Mouse (Mus musculus) gastrocnemius, postnatal 14 days (tissue): ENCODE results near the gene Kcnip4. TPM values are rescaled to one million over a fixed set of nuclear protein-coding genes. Genes with fewer than 3 reads are reported as not detected.

ENCODE experiments used
- DNase-seq: peaks from one replicate; pipeline ENCODE4 v3.0.0; 2021; ENCODE audit warnings: mixed read lengths
- intact Hi-C: fragments of 180-260 bp; cut with DNase I; formaldehyde crosslinking; loops from one replicate; pipeline ENCODE4 v1.15.1; 2025; ENCODE audit warnings: low total_unique reads
- total RNA-seq, 2 experiments: library from RNA; stranded (reverse); gene quantifications; 2 replicates each; pipeline ENCODE4 v1.2.3; 2021

Gene Kcnip4
- total RNA-seq, 2 experiments from 2014 or later = 0.27 to 0.31 TPM

- no peak for DNase-seq
- intact Hi-C loops = no loop called here
These were observed 864.7 kb downstream of the Kcnip4 start for GRCm38 (mm10) chr5:48659975-48660374.

GRCm38 (mm10) chr5:48650496-48650895, 874.2 kb downstream of the Kcnip4 start:
- intact Hi-C loops = no loop called here
- DNase-seq = no peak

GRCm38 (mm10) chr5:48636675-48637074, 888.0 kb downstream of the Kcnip4 start:
- intact Hi-C loops = no loop called here
- no peak for DNase-seq

GRCm38 (mm10) chr5:48633631-48634030, 891.1 kb downstream of the Kcnip4 start:
- intact Hi-C loops = no loop called here
- DNase-seq = no peak

GRCm38 (mm10) chr5:48623370-48623769, 901.3 kb downstream of the Kcnip4 start:
- intact Hi-C loops = no loop called here
- no peak for DNase-seq

- DNase-seq = no peak
- intact Hi-C loops = no loop called here
These were observed 917.8 kb downstream of the Kcnip4 start for GRCm38 (mm10) chr5:48606916-48607315.

GRCm38 (mm10) chr5:48606281-48606680, 918.4 kb downstream of the Kcnip4 start:
- DNase-seq = no peak
- intact Hi-C loops = no loop called here

- intact Hi-C loops = no loop called here
- DNase-seq = peak; percentile 5
These were observed 925.1 kb downstream of the Kcnip4 start for GRCm38 (mm10) chr5:48599481-48600040.

- intact Hi-C loops = no loop called here
- DNase-seq = no peak
These were observed 936.7 kb downstream of the Kcnip4 start for GRCm38 (mm10) chr5:48588014-48588413.

- intact Hi-C loops = no loop called here
These were observed 941.3 kb downstream of the Kcnip4 start for GRCm38 (mm10) chr5:48583431-48583830.

GRCm38 (mm10) chr5:48563996-48564587, 960.6 kb downstream of the Kcnip4 start:
- intact Hi-C loops = no loop called here
- DNase-seq = no peak

More at GRCm38 (mm10) chr5:48583431-48583830, 941.3 kb downstream of the Kcnip4 start:
- no peak for DNase-seq

GRCm38 (mm10) chr5:48551753-48552152, 973.0 kb downstream of the Kcnip4 start:
- DNase-seq = no peak
- intact Hi-C loops = no loop called here

GRCm38 (mm10) chr5:48545825-48546224, 978.9 kb downstream of the Kcnip4 start:
- intact Hi-C loops = no loop called here
- DNase-seq = no peak

GRCm38 (mm10) chr5:48544784-48545734, 979.6 kb downstream of the Kcnip4 start:
- no peak for DNase-seq
- intact Hi-C loops = no loop called here

GRCm38 (mm10) chr5:48518035-48518434, 1006.7 kb downstream of the Kcnip4 start:
- intact Hi-C loops = no loop called here
- no peak for DNase-seq

GRCm38 (mm10) chr5:48513354-48513753, 1011.4 kb downstream of the Kcnip4 start:
- DNase-seq = no peak
- intact Hi-C loops = no loop called here

GRCm38 (mm10) chr5:48511357-48511756, 1013.4 kb downstream of the Kcnip4 start:
- DNase-seq = no peak
- intact Hi-C loops = no loop called here

GRCm38 (mm10) chr5:48510241-48510640, 1014.5 kb downstream of the Kcnip4 start:
- DNase-seq = no peak
- intact Hi-C loops = no loop called here

- intact Hi-C loops = no loop called here
- no peak for DNase-seq
These were observed 1015.3 kb downstream of the Kcnip4 start for GRCm38 (mm10) chr5:48509194-48509930.

- intact Hi-C loops = no loop called here
- DNase-seq = no peak
These were observed 1021.6 kb downstream of the Kcnip4 start for GRCm38 (mm10) chr5:48503094-48503493.
